Mouse (Mus musculus) stomach, postnatal 0 days (tissue): ENCODE measurements at regions not wholly inside any gene's neighbourhood (a gene's known extent, or its start where the extent isn't known, plus 50 kb on each side); places are given as distances from the start of the nearest gene placed in this dataset.

Source experiments
- ATAC-seq: fragments of 200-750 bp; cut with Nextera tagmentation; 2 replicates; pipeline ENCODE4 v1.8.0; 2017; ENCODE audit not compliant: low FRiP score, low TSS enrichment
- DNase-seq: peaks from one replicate; pipeline ENCODE4 v3.0.0-alpha.2; 2016; ENCODE audit warnings: low spot score
- H3K27ac ChIP-seq: fragments of 300-500 bp; sonication (generic); replicated peaks from 2 replicates; pipeline ENCODE4 v1.5.1; 2014; ENCODE audit warnings: mild to moderate bottlenecking, control low read depth
- H3K27me3 ChIP-seq: fragments of 300-500 bp; sonication (generic); 2 replicates; pipeline ENCODE4 v1.6.1; 2014; ENCODE audit warnings: low read length; ENCODE audit not compliant: control insufficient read depth, insufficient read depth
- H3K36me3 ChIP-seq: fragments of 300-500 bp; sonication (generic); 2 replicates; pipeline ENCODE4 v1.6.1; 2014; ENCODE audit warnings: low read length, mixed read lengths; ENCODE audit not compliant: control insufficient read depth, insufficient read depth
- H3K4me1 ChIP-seq: fragments of 300-500 bp; sonication (generic); replicated peaks from 2 replicates; pipeline ENCODE4 v1.6.1; 2014; ENCODE audit warnings: antibody characterized with exemption; ENCODE audit not compliant: control insufficient read depth, insufficient read depth
- H3K4me2 ChIP-seq: fragments of 300-500 bp; sonication (generic); replicated peaks from 2 replicates; pipeline ENCODE4 v1.6.1; 2014; ENCODE audit warnings: low read depth, mild to moderate bottlenecking, control low read depth, moderate library complexity
- H3K4me3 ChIP-seq: fragments of 300-500 bp; sonication (generic); 2 replicates; pipeline ENCODE4 v1.5.1; 2014; ENCODE audit warnings: low read depth, low read length, control low read depth
- H3K9ac ChIP-seq: fragments of 300-500 bp; sonication (generic); 2 replicates; pipeline ENCODE4 v1.6.1; 2014; ENCODE audit warnings: mild to moderate bottlenecking, low read length, control low read depth, mixed read lengths
- H3K9me3 ChIP-seq: fragments of 300-500 bp; sonication (generic); 2 replicates; pipeline ENCODE4 v1.6.1; 2016; ENCODE audit warnings: low read length; ENCODE audit not compliant: control insufficient read depth
- CTCF ChIP-seq: IDR thresholded peaks from 2 replicates; pipeline ENCODE4 v1.5.1; 2016; ENCODE audit warnings: antibody characterized with exemption, low read depth, mild to moderate bottlenecking, moderate library complexity
- EP300 ChIP-seq: optimal IDR thresholded peaks from 2 replicates; pipeline ENCODE3; 2016; ENCODE audit warnings: antibody characterized with exemption
- WGBS: fragments of 180-500 bp; shearing (Covaris S2); extraction: QIAGEN DNeasy Blood & Tissue Kit; methylation state at CpG from one replicate; pipeline ENCODE4 v1.1.7; 2014; 5-methylcytosine and 5-hydroxymethylcytosine counted together

- WGBS, result 79% methylated on average over 5 of the region's 5 CpGs
Observed at GRCm38 (mm10) chr13:101527691-101528090, 240.3 kb downstream of the Pik3r1 start.

GRCm38 (mm10) chr13:101524781-101525180 is 243.2 kb downstream of the Pik3r1 start:
- WGBS, result 83% methylated on average over 3 of the region's 3 CpGs
- TF ChIP-seq CTCF, result no peak
- TF ChIP-seq EP300, result no peak
- no peak overlapping the region for H3K4me3 ChIP-seq

More at GRCm38 (mm10) chr13:101527691-101528090, 240.3 kb downstream of the Pik3r1 start:
- Histone ChIP-seq H3K9me3 (no peaks in the 10 kb centered on the region), H3K4me1 (no peaks in the 10 kb centered on the region), H3K27me3 (no peaks in the 10 kb centered on the region), H3K36me3 (no peaks in the 10 kb centered on the region), H3K9ac (no peak overlapping the region), H3K4me2 (no peak overlapping the region), H3K27ac (no peak overlapping the region), H3K4me3 (no peak overlapping the region)
- no peak for ATAC-seq
- DNase-seq, result no peak
- TF ChIP-seq CTCF (no peak), EP300 (no peak)

GRCm38 (mm10) chr13:101524223-101524622 is 243.8 kb downstream of the Pik3r1 start:
- no peaks in the 10 kb centered on the region for H3K9me3 ChIP-seq
- ATAC-seq (no peak), DNase-seq (no peak)
- no peaks in the 10 kb centered on the region for H3K4me1 ChIP-seq
- TF ChIP-seq EP300 (no peak), CTCF (no peak)
- H3K9ac ChIP-seq, result no peak overlapping the region
- no peaks in the 10 kb centered on the region for H3K27me3 ChIP-seq
- no peak overlapping the region for H3K27ac ChIP-seq
- no peak overlapping the region for H3K4me2 ChIP-seq
- 81% methylated on average over 3 of the region's 3 CpGs for WGBS
- H3K36me3 ChIP-seq, result no peaks in the 10 kb centered on the region
- H3K4me3 ChIP-seq, result no peak overlapping the region

More at GRCm38 (mm10) chr13:101524781-101525180, 243.2 kb downstream of the Pik3r1 start:
- Histone ChIP-seq H3K4me1 (no peaks in the 10 kb centered on the region), H3K9ac (no peak overlapping the region), H3K36me3 (no peaks in the 10 kb centered on the region), H3K27me3 (no peaks in the 10 kb centered on the region), H3K4me2 (no peak overlapping the region), H3K27ac (no peak overlapping the region), H3K9me3 (no peaks in the 10 kb centered on the region)
- no peak for ATAC-seq
- DNase-seq, result no peak

GRCm38 (mm10) chr13:101523492-101523891 is 244.5 kb downstream of the Pik3r1 start:
- Histone ChIP-seq H3K9ac (no peak overlapping the region), H3K36me3 (no peaks in the 10 kb centered on the region), H3K27ac (0 out of 2 replicates have a peak overlapping the region, but pooled peaks have one; percentile 13), H3K4me3 (no peak overlapping the region), H3K4me2 (no peak overlapping the region), H3K9me3 (no peaks in the 10 kb centered on the region), H3K4me1 (no peaks in the 10 kb centered on the region), H3K27me3 (no peaks in the 10 kb centered on the region)
- no peak for DNase-seq
- no peak for ATAC-seq
- WGBS, result 74% methylated on average over 3 of the region's 3 CpGs
- TF ChIP-seq CTCF (no peak), EP300 (no peak)

GRCm38 (mm10) chr13:101522597-101522996 is 245.4 kb downstream of the Pik3r1 start:
- Histone ChIP-seq H3K9me3 (no peaks in the 10 kb centered on the region), H3K4me3 (no peak overlapping the region), H3K36me3 (no peaks in the 10 kb centered on the region), H3K9ac (no peak overlapping the region), H3K4me2 (no peak overlapping the region), H3K4me1 (no peaks in the 10 kb centered on the region), H3K27me3 (no peaks in the 10 kb centered on the region), H3K27ac (no peak overlapping the region)
- ATAC-seq (peak; percentile 61; the same call in 1 of the 2 replicates), DNase-seq (no peak)
- no peak for TF ChIP-seq CTCF
- no peak for TF ChIP-seq EP300
- WGBS, result 55% methylated on average over 2 of the region's 2 CpGs

- ATAC-seq, result no peak
- no peak for TF ChIP-seq EP300
- no peak for TF ChIP-seq CTCF
- Histone ChIP-seq H3K27me3 (no peaks in the 10 kb centered on the region), H3K27ac (no peak overlapping the region), H3K9me3 (no peaks in the 10 kb centered on the region), H3K36me3 (no peaks in the 10 kb centered on the region), H3K4me2 (no peak overlapping the region), H3K9ac (no peak overlapping the region), H3K4me3 (no peak overlapping the region), H3K4me1 (no peaks in the 10 kb centered on the region)
- DNase-seq, result no peak
- 45% methylated on average over 3 of the region's 3 CpGs for WGBS
Observed at GRCm38 (mm10) chr13:101513354-101513753, 254.7 kb downstream of the Pik3r1 start.
